Mouse (Mus musculus) lung, adult 10 weeks (tissue): ENCODE results near the gene Mphosph8. TPM values are rescaled to one million over a fixed set of nuclear protein-coding genes. Genes with fewer than 3 reads are reported as not detected.

Experiments used
- polyA plus RNA-seq: library from polyadenylated mRNA; stranded (reverse); fragments of 350-450 nt; fragmentation: Illumina TruSeq; extraction: RNeasy Lipid Tissue Mini Kit (QIAGEN cat#74804); gene quantifications from one replicate; pipeline ENCODE4 v1.2.3, GENCODE M21; 2014; ENCODE audit warnings: low read depth, low replicate concordance; ENCODE audit not compliant: insufficient read depth

Mphosph8 gene
- 15.8 TPM for polyA plus RNA-seq

GRCm38 (mm10) chr14:56667969-56668802 lies at the start of gene Mphosph8:
Gene Mphosph8, plus strand, starts transcription at chr14:56668248.

Other genes starting within 250 kb of the Mphosph8 start
- 3.9 TPM for gene Cenpj, start 92.8 kb upstream of the Mphosph8 start, polyA plus RNA-seq
- gene Parp4, start 92.6 kb upstream of the Mphosph8 start, polyA plus RNA-seq: 19.2 TPM
- 13.8 TPM for gene Pspc1, start 110.1 kb downstream of the Mphosph8 start, polyA plus RNA-seq
- 17.5 TPM for gene Zmym5, start 143.5 kb downstream of the Mphosph8 start, polyA plus RNA-seq
- gene Zmym2, start 218.4 kb downstream of the Mphosph8 start, polyA plus RNA-seq: 18.0 TPM